Mouse (Mus musculus): ENCODE measurements around the gene Copg2. TPM values are rescaled to one million over a fixed set of nuclear protein-coding genes. Genes with fewer than 3 reads are reported as not detected.
"Not testable (repeated sequence)": the region's sequence is repeated elsewhere in the genome, so short reads cannot be mapped to it uniquely, and the experiment has no call there.

Gene Copg2
- polyA plus RNA-seq, 1 experiment from 2014 or later: 24.3 TPM

GRCm38 (mm10) chr6:30805053-30805752, 91.4 kb downstream of the Copg2 start:
- peak; percentile 48; the same call in 1 of the 2 replicates for ATAC-seq (ENCODE audit: low FRiP score, low read depth)

GRCm38 (mm10) chr6:30804389-30805052, 92.1 kb downstream of the Copg2 start:
- peak; percentile 87 for ATAC-seq (ENCODE audit: low FRiP score, low read depth)

More at GRCm38 (mm10) chr6:30805053-30805752, 91.4 kb downstream of the Copg2 start:
- H3K4me1 ChIP-seq: no peaks in the 10 kb centered on the region
- H3K4me3 ChIP-seq: no peak overlapping the region
- H3K9me3 ChIP-seq: no peaks in the 10 kb centered on the region
- H3K27me3 ChIP-seq: no peaks in the 10 kb centered on the region
- H3K27ac ChIP-seq: no peak overlapping the region
- H3K9ac ChIP-seq: no peak overlapping the region
- peaks cover 30% of the 10 kb centered on the region for H3K36me3 ChIP-seq
- WGBS: 93% methylated on average over 5 of the region's 5 CpGs
- no peak overlapping the region for H3K4me2 ChIP-seq (replicated peaks)

GRCm38 (mm10) chr6:30802915-30803314, 93.7 kb downstream of the Copg2 start:
- H3K9ac ChIP-seq; H3K4me2 ChIP-seq (replicated peaks); H3K4me3 ChIP-seq; H3K4me1 ChIP-seq; H3K27ac ChIP-seq; H3K9me3 ChIP-seq; H3K27me3 ChIP-seq: not testable (repeated sequence)
- peak; percentile 64; the same call in 1 of the 2 replicates for ATAC-seq (ENCODE audit: low FRiP score, low read depth)
- WGBS: 89% methylated on average over 7 of the region's 7 CpGs
- H3K36me3 ChIP-seq: peaks cover 24% of the 10 kb centered on the region

More at GRCm38 (mm10) chr6:30804389-30805052, 92.1 kb downstream of the Copg2 start:
- not testable (repeated sequence) for H3K4me2 ChIP-seq (replicated peaks); H3K9ac ChIP-seq; H3K9me3 ChIP-seq; H3K4me1 ChIP-seq; H3K4me3 ChIP-seq; H3K27ac ChIP-seq; H3K27me3 ChIP-seq
- H3K36me3 ChIP-seq: peaks cover 26% of the 10 kb centered on the region
- WGBS: 71% methylated on average over 6 of the region's 6 CpGs

GRCm38 (mm10) chr6:30751209-30751608, 145.4 kb downstream of the Copg2 start:
- H3K9ac ChIP-seq: no peak overlapping the region
- H3K4me1 ChIP-seq: 0 out of 2 replicates have a peak, but pooled peaks cover 5% of the 10 kb centered on the region
- ATAC-seq (ENCODE audit: low FRiP score, low read depth): no peak
- H3K27me3 ChIP-seq: no peaks in the 10 kb centered on the region
- H3K4me3 ChIP-seq: no peak overlapping the region
- H3K9me3 ChIP-seq: no peaks in the 10 kb centered on the region
- no peak overlapping the region for H3K4me2 ChIP-seq (replicated peaks)
- peaks cover 32% of the 10 kb centered on the region for H3K36me3 ChIP-seq
- H3K27ac ChIP-seq: no peak overlapping the region
- WGBS: 75% methylated on average over 2 of the region's 2 CpGs

- no peaks in the 10 kb centered on the region for H3K27me3 ChIP-seq
- no peak overlapping the region for H3K4me2 ChIP-seq (replicated peaks)
- H3K9ac ChIP-seq: no peak overlapping the region
- H3K4me1 ChIP-seq: 0 out of 2 replicates have a peak, but pooled peaks cover 5% of the 10 kb centered on the region
- H3K36me3 ChIP-seq: peaks cover 38% of the 10 kb centered on the region
- no peak overlapping the region for H3K4me3 ChIP-seq
- ATAC-seq (ENCODE audit: low FRiP score, low read depth): no peak
- H3K27ac ChIP-seq: no peak overlapping the region
- 70% methylated on average over 6 of the region's 6 CpGs for WGBS
- no peaks in the 10 kb centered on the region for H3K9me3 ChIP-seq
Observed at GRCm38 (mm10) chr6:30750482-30750881, 146.1 kb downstream of the Copg2 start.

- ATAC-seq (ENCODE audit: low FRiP score, low read depth): no peak; the same call in 1 of the 2 replicates
- Histone ChIP-seq H3K4me1 (0 out of 2 replicates have a peak, but pooled peaks cover 5% of the 10 kb centered on the region), H3K27me3 (no peaks in the 10 kb centered on the region), H3K36me3 (peaks cover 44% of the 10 kb centered on the region), H3K4me3 (no peak overlapping the region), H3K4me2 (replicated peaks) (no peak overlapping the region), H3K9me3 (no peaks in the 10 kb centered on the region), H3K9ac (no peak overlapping the region), H3K27ac (no peak overlapping the region)
- WGBS: 63% methylated on average over 1 of the region's 1 CpGs
Observed at GRCm38 (mm10) chr6:30749892-30750291, 146.7 kb downstream of the Copg2 start.

GRCm38 (mm10) chr6:30749042-30749689, 147.4 kb downstream of the Copg2 start:
- peak; percentile 26; the same call in 1 of the 2 replicates for ATAC-seq (ENCODE audit: low FRiP score, low read depth)
- Histone ChIP-seq H3K27ac (no peak overlapping the region), H3K9ac (no peak overlapping the region), H3K9me3 (no peaks in the 10 kb centered on the region), H3K27me3 (no peaks in the 10 kb centered on the region), H3K4me3 (no peak overlapping the region), H3K4me1 (0 out of 2 replicates have a peak, but pooled peaks cover 5% of the 10 kb centered on the region), H3K36me3 (peaks cover 48% of the 10 kb centered on the region), H3K4me2 (replicated peaks) (no peak overlapping the region)
- WGBS: 28% methylated on average over 2 of the region's 2 CpGs

GRCm38 (mm10) chr6:30748358-30748910, 148.2 kb downstream of the Copg2 start:
- no peak for ATAC-seq (ENCODE audit: low FRiP score, low read depth)
- Histone ChIP-seq H3K27ac (no peak overlapping the region), H3K9ac (no peak overlapping the region), H3K4me3 (no peak overlapping the region), H3K27me3 (no peaks in the 10 kb centered on the region), H3K9me3 (no peaks in the 10 kb centered on the region), H3K4me1 (0 out of 2 replicates have a peak, but pooled peaks cover 5% of the 10 kb centered on the region), H3K4me2 (replicated peaks) (no peak overlapping the region), H3K36me3 (peaks cover 55% of the 10 kb centered on the region)
- WGBS: 69% methylated on average over 6 of the region's 6 CpGs

- ATAC-seq (ENCODE audit: low FRiP score, low read depth): no peak
- Histone ChIP-seq H3K4me2 (replicated peaks) (no peak overlapping the region), H3K9ac (no peak overlapping the region), H3K4me1 (0 out of 2 replicates have a peak, but pooled peaks cover 5% of the 10 kb centered on the region), H3K36me3 (peaks cover 62% of the 10 kb centered on the region), H3K4me3 (no peak overlapping the region), H3K27me3 (no peaks in the 10 kb centered on the region), H3K9me3 (no peaks in the 10 kb centered on the region), H3K27ac (no peak overlapping the region)
- 64% methylated on average over 7 of the region's 7 CpGs for WGBS
Observed at GRCm38 (mm10) chr6:30747631-30748357, 148.8 kb downstream of the Copg2 start.

GRCm38 (mm10) chr6:30745591-30745990, 151.0 kb downstream of the Copg2 start:
- Histone ChIP-seq H3K4me1 (0 out of 2 replicates have a peak, but pooled peaks cover 7% of the 10 kb centered on the region), H3K27ac (no peak overlapping the region), H3K4me3 (no peak overlapping the region), H3K4me2 (replicated peaks) (no peak overlapping the region), H3K27me3 (no peaks in the 10 kb centered on the region), H3K36me3 (peaks cover 74% of the 10 kb centered on the region), H3K9me3 (peaks cover 3% of the 10 kb centered on the region; the same call in 1 of the 2 replicates), H3K9ac (no peak overlapping the region)
- 49% methylated on average over 7 of the region's 7 CpGs for WGBS
- ATAC-seq (ENCODE audit: low FRiP score, low read depth): no peak

GRCm38 (mm10) chr6:30744846-30745245, 151.7 kb downstream of the Copg2 start:
- Histone ChIP-seq H3K4me2 (replicated peaks) (no peak overlapping the region), H3K4me1 (0 out of 2 replicates have a peak, but pooled peaks cover 8% of the 10 kb centered on the region), H3K36me3 (peaks cover 74% of the 10 kb centered on the region), H3K27me3 (no peaks in the 10 kb centered on the region), H3K9ac (no peak overlapping the region), H3K9me3 (peaks cover 8% of the 10 kb centered on the region), H3K27ac (no peak overlapping the region), H3K4me3 (no peak overlapping the region)
- 70% methylated on average over 10 of the region's 10 CpGs for WGBS
- ATAC-seq (ENCODE audit: low FRiP score, low read depth): no peak
